Mouse (Mus musculus) right cerebral cortex, adult 2 months (tissue): ENCODE results near the gene Tubgcp6.

ENCODE experiments used
- DNase-seq, 2 experiments: peaks; one replicate each; pipeline ENCODE4 v3.0.0; 2021 to 2022; ENCODE audit warnings: low spot score in 2 of 2

Gene Tubgcp6

GRCm38 (mm10) chr15:89064891-89065290 is 58.0 kb downstream of the Tubgcp6 start:
- DNase-seq = no peak

GRCm38 (mm10) chr15:89063536-89063935 is 59.4 kb downstream of the Tubgcp6 start:
- DNase-seq = peak; percentile 64 to 79

GRCm38 (mm10) chr15:89063001-89063400 is 59.9 kb downstream of the Tubgcp6 start:
- DNase-seq = no peak

GRCm38 (mm10) chr15:89062518-89062910 is 60.4 kb downstream of the Tubgcp6 start:
- DNase-seq = no peak

GRCm38 (mm10) chr15:89061761-89062517 is 61.0 kb downstream of the Tubgcp6 start:
- no peak for DNase-seq

GRCm38 (mm10) chr15:89060811-89061460 is 62.0 kb downstream of the Tubgcp6 start:
- peak in 1 of 2 experiments; percentile 12 for DNase-seq

- peak; percentile 41 to 61 for DNase-seq
These were observed 62.8 kb downstream of the Tubgcp6 start for GRCm38 (mm10) chr15:89060032-89060681.

GRCm38 (mm10) chr15:89059161-89059931 is 63.6 kb downstream of the Tubgcp6 start, which contains the start of gene Panx2:
Panx2 (plus strand) TSS chr15:89059734.
- peak; percentile 39 to 55 for DNase-seq

GRCm38 (mm10) chr15:89058736-89059135 is 64.2 kb downstream of the Tubgcp6 start:
- no peak for DNase-seq

GRCm38 (mm10) chr15:89054666-89055065 is 68.2 kb downstream of the Tubgcp6 start:
- no peak for DNase-seq
